Mouse (Mus musculus) olfactory bulb, adult 2 months (tissue): ENCODE results near the gene Macrod1. TPM values are rescaled to one million over a fixed set of nuclear protein-coding genes. Genes with fewer than 3 reads are reported as not detected.

Experiments
- H3K27ac ChIP-seq: fragments of 200-500 bp; 2 replicates; pipeline ENCODE4 v1.5.1; 2012; ENCODE audit warnings: low read depth, low read length; ENCODE audit not compliant: insufficient read depth
- H3K4me1 ChIP-seq: fragments of 200-500 bp; 2 replicates; pipeline ENCODE4 v1.6.1; 2012; ENCODE audit warnings: low read length; ENCODE audit not compliant: control insufficient read depth, insufficient read depth
- H3K4me3 ChIP-seq: fragments of 200-500 bp; 2 replicates; pipeline ENCODE4 v1.5.1; 2012; ENCODE audit warnings: mild to moderate bottlenecking, low read depth, low read length, moderate library complexity; ENCODE audit not compliant: insufficient read depth
- CTCF ChIP-seq: fragments of 200-500 bp; IDR thresholded peaks from 2 replicates; pipeline ENCODE4 v1.5.1; 2012; ENCODE audit warnings: low read depth, mild to moderate bottlenecking, low read length, moderate library complexity; ENCODE audit not compliant: insufficient read depth
- POLR2A ChIP-seq: fragments of 200-500 bp; IDR thresholded peaks from 2 replicates; pipeline ENCODE4 v1.6.1; 2012; ENCODE audit warnings: mild to moderate bottlenecking, low read depth, low read length, moderate library complexity; ENCODE audit not compliant: insufficient read depth
- WGBS: fragments of 180-500 bp; shearing (Covaris S2); methylation state at CpG from one replicate; pipeline ENCODE4 v1.1.7; 2018; 5-methylcytosine and 5-hydroxymethylcytosine counted together
- polyA plus RNA-seq: library from polyadenylated mRNA; stranded (reverse); fragments of >200 nt; gene quantifications from 2 replicates; pipeline ENCODE4 v1.2.4, GENCODE M21; 2012; ENCODE audit warnings: low replicate concordance; ENCODE audit not compliant: missing spikeins, insufficient read depth, insufficient read length

Macrod1 gene
- polyA plus RNA-seq, 1 experiment, result not detected

GRCm38 (mm10) chr19:7116038-7116731 lies 59.6 kb downstream of the Macrod1 start:
- no peak for TF ChIP-seq POLR2A
- no peak for TF ChIP-seq CTCF
- 96% methylated on average over 4 of the region's 4 CpGs for WGBS
- H3K27ac ChIP-seq, result no peak overlapping the region
- H3K4me3 ChIP-seq, result no peak overlapping the region
- peaks cover 59% of the 10 kb centered on the region for H3K4me1 ChIP-seq

DNA sequence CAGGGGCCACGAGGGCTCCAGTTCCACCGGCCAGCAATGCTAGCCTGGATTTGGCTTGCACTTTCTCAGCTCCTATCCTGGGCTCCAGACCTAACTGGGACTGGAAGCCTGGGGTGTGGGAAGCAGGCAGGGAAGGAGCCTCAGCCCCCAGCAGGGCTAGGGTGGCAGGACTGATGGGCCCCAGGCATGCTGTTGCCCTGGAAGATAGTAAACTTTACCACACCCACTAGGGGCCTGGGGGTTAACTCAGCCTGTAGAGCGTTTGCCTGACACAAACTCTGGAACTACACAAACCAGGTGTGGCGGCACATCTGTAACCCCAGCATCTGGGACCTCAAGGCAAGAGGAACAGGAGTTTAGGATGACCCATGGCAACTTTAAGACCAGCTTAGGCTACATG lies 60.5 kb downstream of the Macrod1 start:
- no peak for TF ChIP-seq CTCF
- TF ChIP-seq POLR2A, result no peak
- WGBS, result 74% methylated on average over 4 of the region's 4 CpGs
- no peak overlapping the region for H3K27ac ChIP-seq
- no peak overlapping the region for H3K4me3 ChIP-seq
- peaks cover 61% of the 10 kb centered on the region for H3K4me1 ChIP-seq

DNA sequence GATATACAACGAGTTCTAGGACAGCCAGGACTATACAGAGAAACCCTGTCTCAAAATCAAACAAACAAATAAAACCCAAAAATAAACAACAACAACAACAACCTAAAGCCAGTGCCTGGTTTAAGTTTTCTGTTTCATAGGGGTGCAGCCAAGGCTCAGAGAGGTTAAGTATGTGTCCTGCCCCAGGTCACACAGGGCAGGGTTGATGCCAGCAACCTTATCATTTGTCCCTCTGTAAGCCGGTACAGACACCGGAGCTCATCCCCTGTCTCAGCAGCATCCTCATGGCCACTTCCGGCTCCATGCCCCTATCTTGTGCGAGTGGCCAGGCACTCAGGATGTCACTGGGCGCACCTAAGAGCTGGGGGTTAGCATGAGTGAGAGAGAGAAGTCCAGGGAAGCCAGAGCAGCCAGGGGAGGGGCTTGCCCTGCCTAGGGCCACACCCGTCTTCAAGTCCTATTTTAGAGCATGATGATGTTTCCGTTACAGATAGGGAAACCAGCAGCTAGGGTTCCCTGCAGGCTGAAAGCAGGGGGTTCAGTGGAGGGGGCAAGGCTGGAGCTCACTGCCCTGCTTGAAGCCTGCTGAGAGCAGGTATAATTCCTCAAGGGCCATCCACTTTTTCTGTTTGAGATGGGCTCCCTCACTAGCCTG lies 61.2 kb downstream of the Macrod1 start:
- TF ChIP-seq POLR2A (no peak), CTCF (no peak)
- 90% methylated on average over 8 of the region's 8 CpGs for WGBS
- Histone ChIP-seq H3K4me1 (peaks cover 63% of the 10 kb centered on the region), H3K27ac (no peak overlapping the region), H3K4me3 (no peak overlapping the region)

DNA sequence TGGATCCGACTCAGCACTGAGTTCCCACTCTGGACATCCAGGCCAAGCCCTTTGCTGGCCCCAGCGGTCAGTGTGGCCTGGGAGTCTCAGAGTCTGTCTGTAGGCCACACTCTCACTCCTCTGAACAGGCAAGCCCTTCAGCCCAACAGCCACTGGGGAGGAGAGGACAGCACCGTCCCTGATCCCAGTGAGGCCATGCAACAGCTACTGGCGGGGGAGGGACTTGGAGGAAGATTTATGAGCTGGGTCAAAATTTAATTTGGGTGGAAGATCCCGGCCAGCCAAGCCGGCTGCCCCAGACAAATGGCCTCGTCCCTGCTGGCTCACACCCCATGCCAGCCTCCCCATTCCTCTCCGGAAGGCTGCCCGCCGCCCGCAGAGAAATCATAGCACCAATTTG lies 64.6 kb downstream of the Macrod1 start:
- Histone ChIP-seq H3K4me3 (no peak overlapping the region), H3K4me1 (peaks cover 40% of the 10 kb centered on the region), H3K27ac (no peak overlapping the region)
- 61% methylated on average over 11 of the region's 11 CpGs for WGBS
- TF ChIP-seq POLR2A (no peak), CTCF (no peak)

DNA sequence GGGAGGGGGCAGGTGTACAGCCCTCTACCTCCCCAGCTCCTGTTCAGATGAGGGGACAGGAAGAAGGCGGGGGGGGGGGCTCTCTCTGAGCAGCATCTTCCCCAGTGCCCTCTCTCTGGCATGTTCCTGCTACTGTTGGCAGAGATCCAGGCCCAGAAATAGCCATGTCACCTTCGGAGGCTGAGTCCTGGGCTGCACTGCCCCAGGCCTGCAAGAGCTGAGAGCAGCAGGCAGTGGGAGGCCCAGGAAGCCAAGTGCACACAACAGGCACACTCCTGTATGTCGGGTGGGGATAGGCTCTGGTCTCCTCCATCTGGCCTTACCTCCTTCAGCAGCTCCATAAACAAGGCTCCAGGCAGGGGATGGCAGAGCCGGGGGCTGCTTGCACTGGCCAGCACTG lies 65.7 kb downstream of the Macrod1 start:
- WGBS, result 46% methylated on average over 4 of the region's 4 CpGs
- Histone ChIP-seq H3K4me3 (no peak overlapping the region), H3K27ac (no peak overlapping the region)

DNA sequence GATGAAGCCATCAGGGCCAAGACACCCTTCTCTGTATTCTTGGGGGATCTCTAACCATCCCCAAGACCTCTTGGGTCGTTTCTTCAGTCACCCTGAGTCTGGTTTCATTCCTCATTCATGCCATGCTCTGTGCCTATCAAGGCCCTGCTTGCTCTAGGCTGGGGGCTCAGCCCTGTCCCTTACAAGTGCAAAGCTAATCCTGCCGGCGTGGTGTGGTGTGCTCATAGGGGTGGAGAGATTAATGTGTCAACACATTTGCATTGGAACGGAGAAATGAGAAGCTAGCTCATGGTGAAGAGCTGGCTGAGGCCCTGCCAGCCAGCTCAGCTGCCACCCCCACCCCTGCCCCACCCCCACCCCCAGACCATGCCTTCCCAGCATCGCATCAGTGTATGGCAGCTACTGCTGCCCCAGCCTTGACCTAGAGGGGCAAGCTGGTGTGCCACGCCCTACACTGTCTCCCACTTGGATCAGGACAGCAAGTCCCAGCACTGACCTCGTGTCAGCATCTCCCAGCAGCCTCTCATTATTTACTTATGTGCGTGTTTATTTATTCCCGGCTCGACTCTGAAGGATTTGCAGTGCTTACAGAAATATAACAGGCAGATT lies 66.2 kb downstream of the Macrod1 start:
- TF ChIP-seq POLR2A, result no peak
- TF ChIP-seq CTCF, result no peak
- WGBS, result 36% methylated on average over 10 of the region's 10 CpGs
- no peak overlapping the region for H3K27ac ChIP-seq
- peaks cover 28% of the 10 kb centered on the region for H3K4me1 ChIP-seq
- no peak overlapping the region for H3K4me3 ChIP-seq

More for the DNA sequence above, 65.7 kb downstream of the Macrod1 start:
- TF ChIP-seq CTCF, result no peak
- peaks cover 31% of the 10 kb centered on the region for H3K4me1 ChIP-seq

- peaks cover 38% of the 10 kb centered on the region for H3K4me1 ChIP-seq
- H3K27ac ChIP-seq, result no peak overlapping the region
- WGBS, result 88% methylated on average over 4 of the region's 4 CpGs
- H3K4me3 ChIP-seq, result no peak overlapping the region
- TF ChIP-seq CTCF, result no peak
- no peak for TF ChIP-seq POLR2A
Observed at GRCm38 (mm10) chr19:7125526-7126156, 69.0 kb downstream of the Macrod1 start.

DNA sequence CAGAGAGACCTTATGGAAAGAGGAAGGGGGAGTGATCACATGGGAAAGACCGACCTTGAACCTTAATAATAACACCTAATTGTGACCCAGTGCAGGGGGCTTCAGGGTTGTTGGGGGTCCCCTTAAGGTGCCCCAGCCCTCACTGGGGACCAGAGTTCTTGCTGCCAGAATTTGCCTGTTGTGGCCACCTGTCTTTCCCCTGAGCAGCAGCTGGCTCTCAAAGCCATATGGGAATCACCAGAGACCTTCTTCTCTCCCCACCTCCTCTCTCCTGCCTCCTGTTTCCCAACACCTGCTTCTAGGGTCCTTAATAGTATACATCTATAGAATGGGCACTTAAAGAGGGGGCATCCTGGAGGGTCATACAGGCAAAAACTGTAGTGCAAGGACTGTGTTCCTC lies 69.6 kb downstream of the Macrod1 start:
- Histone ChIP-seq H3K4me1 (peaks cover 36% of the 10 kb centered on the region), H3K27ac (no peak overlapping the region), H3K4me3 (no peak overlapping the region)
- no peak for TF ChIP-seq CTCF
- TF ChIP-seq POLR2A, result no peak
- 79% methylated on average over 1 of the region's 1 CpGs for WGBS

GRCm38 (mm10) chr19:7126933-7127332 lies 70.3 kb downstream of the Macrod1 start:
- no peak for TF ChIP-seq POLR2A
- no peak for TF ChIP-seq CTCF
- Histone ChIP-seq H3K4me3 (no peak overlapping the region), H3K4me1 (peaks cover 34% of the 10 kb centered on the region), H3K27ac (no peak overlapping the region)
- 84% methylated on average over 2 of the region's 2 CpGs for WGBS
